Mouse (Mus musculus) layer of hippocampus, adult 9-11 months (tissue): ENCODE data around the gene Nme3.

Source experiments
- DNase-seq: peaks from one replicate; pipeline ENCODE4 v3.0.0; 2022

Gene Nme3

DNA sequence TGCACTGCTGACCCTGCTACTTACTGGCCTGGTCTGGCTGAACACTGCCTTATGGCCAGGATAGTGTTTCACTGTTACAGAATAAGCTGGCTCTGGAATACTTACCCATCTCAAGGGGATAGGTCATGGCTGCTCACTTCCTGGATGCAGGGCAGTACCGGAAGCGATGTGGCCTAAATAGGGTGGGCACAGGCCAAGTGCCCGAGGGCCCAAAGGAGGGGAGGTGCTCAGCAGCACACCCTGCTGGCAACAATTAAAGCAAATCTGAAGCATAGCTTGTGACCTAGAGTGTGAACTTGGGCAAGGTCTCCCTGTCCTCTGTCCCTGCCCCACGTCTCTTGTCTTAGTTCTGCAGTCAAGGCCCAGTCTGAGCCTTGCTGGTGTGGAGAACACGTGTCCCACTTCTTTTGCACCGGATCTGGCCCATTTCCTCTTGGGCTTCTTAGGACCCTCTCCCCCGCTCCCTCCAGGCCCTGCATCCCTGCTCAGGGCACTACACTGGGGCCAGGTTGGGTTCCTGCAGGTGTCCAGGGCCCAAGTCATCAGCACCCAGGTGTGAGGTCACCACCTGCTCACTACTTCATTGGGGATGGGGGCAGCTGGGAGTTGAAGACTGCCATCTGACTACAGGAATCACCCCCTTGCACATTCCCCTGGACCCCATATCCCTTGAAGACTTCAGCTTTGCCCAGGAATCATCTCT is 14.4 kb upstream of the Nme3 start:
- DNase-seq: no peak

DNA sequence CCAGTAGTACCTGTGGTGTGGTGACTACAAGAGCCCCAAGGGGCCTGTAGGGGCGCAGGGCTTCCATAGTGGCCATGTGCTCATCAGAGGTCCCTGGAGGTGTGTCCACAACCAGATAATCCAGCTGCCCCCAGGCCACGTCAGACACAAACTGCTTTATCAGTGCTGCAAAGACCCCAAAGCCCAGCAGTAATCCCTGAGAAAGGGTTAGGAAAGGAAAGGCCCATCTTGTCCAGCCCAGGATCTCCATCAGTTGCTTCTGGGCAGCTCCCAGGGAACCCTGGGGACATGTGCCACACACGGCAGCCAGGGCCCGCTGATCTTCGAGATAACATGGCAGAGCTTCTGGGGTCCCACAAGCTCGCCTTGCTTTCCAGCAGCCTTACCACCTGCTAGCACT is 11.9 kb upstream of the Nme3 start:
- no peak for DNase-seq

DNA sequence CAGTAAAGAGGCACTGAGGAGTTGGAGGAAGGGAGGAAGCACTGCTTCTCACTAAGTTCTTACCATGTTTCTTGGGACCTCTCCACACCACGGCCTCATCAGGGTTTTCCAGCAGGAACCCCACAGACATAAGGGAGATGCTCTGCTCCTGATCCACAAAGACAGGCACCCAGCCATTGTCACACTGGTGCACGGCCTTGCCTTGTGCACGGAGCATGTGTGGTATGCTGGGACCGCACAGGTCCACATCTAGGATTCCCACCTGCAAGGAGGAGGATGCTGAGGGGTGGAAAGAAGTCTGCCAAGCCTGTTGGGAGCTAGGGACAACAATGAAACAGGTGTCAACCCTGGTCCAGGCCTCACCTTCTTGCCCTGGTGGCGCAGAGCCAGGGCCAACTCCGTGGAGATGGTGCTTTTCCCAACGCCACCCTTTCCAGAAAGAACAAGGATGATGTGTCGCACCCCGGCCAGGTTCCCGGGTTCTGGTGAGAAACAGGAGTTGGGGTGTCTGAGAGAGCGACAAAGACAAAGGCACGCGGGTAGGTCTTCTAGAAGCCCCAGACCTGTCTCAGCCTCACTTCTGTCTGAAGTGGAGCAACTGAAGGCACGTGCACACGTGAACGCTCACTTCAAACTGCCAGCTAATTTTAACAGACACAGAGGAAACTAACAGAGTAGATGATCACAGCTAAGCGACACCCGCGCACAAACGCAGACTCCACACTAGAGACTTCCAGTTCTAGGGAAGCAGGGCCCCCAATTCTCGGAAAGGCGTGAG is 10.8 kb upstream of the Nme3 start:
- DNase-seq: no peak

GRCm38 (mm10) chr17:24886134-24886931 is 10.0 kb upstream of the Nme3 start, which contains the start of the genes Nubp2 and Spsb3:
Gene Nubp2 (minus strand): TSS chr17:24886349.
Gene Spsb3 (plus strand): TSS chr17:24886643.
- peak; percentile 100 for DNase-seq

DNA sequence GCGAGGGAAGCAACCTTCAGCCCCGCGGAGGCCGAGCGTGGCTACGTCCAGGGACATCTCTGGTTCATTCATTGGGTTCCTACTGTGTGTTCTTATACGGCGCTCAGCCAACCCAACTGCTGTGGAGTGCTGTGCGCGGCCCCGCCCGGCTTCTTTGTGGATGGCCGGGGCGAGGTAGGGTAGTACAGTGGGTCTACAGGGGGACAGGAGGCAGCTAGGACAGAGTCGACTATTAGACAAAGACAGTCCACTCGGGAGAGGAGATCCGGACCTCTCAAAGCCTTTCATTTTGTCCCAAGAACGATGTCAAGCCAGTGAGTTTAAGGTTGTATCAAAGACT is 9.4 kb upstream of the Nme3 start:
- DNase-seq: no peak

- DNase-seq: no peak
These were observed 8.8 kb upstream of the Nme3 start for GRCm38 (mm10) chr17:24887291-24888080.

GRCm38 (mm10) chr17:24888862-24889261 is 7.4 kb upstream of the Nme3 start:
- DNase-seq: no peak

- no peak for DNase-seq
These were observed 5.9 kb upstream of the Nme3 start for GRCm38 (mm10) chr17:24890151-24891092.

GRCm38 (mm10) chr17:24891321-24891720 is 5.0 kb upstream of the Nme3 start:
- no peak for DNase-seq

DNA sequence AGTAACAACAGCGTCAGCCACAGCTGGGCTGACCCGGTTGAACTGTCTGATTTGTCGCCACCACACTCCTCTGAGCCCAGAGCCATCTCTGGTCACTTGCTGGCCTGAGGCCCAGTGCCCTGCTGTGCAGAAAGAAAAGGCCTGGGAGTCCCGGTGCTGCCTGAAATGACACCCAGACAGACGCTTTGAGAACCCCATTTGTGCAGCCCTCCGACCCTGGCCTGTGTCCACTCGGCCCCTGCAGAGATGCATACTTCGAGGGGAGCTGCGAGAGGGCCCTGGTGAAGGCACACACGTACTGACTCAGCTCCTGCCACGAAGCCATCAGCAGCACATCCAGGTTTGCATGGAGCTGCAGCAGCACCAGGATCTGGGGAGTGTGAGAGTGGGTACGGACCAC is 3.5 kb upstream of the Nme3 start:
- no peak for DNase-seq

GRCm38 (mm10) chr17:24893276-24893675 is 3.0 kb upstream of the Nme3 start:
- DNase-seq: no peak

- no peak for DNase-seq
These were observed 2.0 kb upstream of the Nme3 start for GRCm38 (mm10) chr17:24894061-24894994.

GRCm38 (mm10) chr17:24894995-24895547 is 1.2 kb upstream of the Nme3 start, which contains the start of the genes Eme2 and Mrps34:
Gene Eme2 (minus strand): TSS chr17:24895087.
Gene Mrps34 (plus strand): TSS chr17:24895116.
- peak; percentile 81 for DNase-seq

DNA sequence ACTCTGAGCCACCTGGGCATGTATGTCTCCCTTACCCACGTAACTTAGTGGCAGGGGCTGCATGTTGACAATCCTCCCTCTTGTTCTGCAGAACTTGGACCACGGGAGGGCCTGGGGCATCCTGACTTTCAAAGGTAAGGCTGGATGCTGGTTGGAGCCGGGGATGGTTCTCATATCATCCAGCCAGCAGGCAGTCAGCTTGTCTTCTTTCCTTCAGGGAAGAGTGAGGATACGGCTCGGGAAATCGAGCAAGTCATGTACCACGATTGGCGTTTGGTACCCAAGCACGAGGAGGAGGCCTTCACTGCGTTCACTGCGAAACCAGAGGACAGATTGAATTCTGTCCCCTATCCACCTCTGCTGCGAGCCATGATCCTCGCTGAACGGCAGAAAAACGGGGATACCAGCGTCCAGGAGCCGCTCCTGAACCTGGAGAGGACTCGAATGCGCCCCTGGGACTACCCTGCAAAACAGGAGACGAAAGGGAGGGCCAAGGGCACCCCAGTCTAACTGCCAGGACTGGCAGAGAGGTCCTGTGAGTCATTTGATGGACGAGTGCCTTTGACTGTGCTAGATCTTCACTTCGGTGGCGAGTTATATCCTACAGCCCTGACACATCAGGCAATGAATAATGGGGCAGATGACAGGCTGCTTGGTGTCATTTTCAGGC is 594 bp upstream of the Nme3 start:
- DNase-seq: no peak

- no peak for DNase-seq
These were observed 631 bp downstream of the Nme3 start for GRCm38 (mm10) chr17:24896993-24897269.

DNA sequence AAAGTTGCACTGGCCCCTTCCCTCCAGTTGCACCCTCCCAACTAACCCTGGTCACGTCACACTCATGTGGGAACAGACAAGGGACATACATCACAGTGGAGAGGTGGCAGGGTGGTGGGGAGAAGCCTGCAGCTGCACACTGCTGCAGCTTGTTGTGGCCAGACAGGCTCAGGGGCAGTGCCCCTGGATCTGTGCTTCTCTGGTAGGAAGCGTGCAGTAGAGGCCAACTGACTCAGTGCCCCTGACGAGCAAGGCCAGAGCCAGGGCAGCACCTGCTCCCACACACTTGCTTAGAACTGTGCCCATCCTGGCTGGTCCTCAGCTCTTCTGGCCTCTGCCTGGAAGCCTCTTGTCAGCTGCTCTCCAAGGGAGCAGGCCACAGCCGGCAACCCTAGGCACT is 1.3 kb downstream of the Nme3 start:
- no peak for DNase-seq

- DNase-seq: no peak
These were observed 1.9 kb downstream of the Nme3 start for GRCm38 (mm10) chr17:24898041-24898854.

DNA sequence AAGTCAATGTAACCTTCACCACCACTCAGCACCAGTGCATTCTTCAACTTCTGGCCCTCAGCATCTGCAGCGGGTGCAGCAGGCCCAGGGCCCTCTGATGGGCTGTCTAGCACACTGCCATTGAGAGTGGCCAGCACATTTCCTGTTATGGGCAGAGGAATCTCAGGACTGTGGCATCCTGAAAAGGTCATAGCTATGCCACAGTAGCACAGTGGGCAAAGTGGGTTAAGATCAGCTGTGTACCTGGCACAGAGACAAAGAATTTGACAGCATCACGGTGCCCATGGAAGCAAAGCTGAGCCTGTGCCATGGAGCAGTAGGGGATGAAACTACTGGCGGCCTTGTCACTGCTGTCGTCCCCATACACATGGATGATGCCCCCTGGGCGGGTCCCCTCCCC is 2.9 kb downstream of the Nme3 start:
- no peak for DNase-seq

GRCm38 (mm10) chr17:24900014-24900413 is 3.7 kb downstream of the Nme3 start:
- DNase-seq: no peak
